Mouse (Mus musculus) myocyte (in vitro differentiated cells): ENCODE measurements at regions not wholly inside any gene's neighbourhood (a gene's known extent, or its start where the extent isn't known, plus 50 kb on each side); places are given as distances from the start of the nearest gene placed in this dataset.

Experiments
- CEBPB ChIP-seq: IDR thresholded peaks from 2 replicates; pipeline ENCODE4 v1.6.1; 2011; ENCODE audit warnings: mild to moderate bottlenecking, moderate library complexity; ENCODE audit not compliant: poor library complexity, insufficient read depth, severe bottlenecking
- E2F4 ChIP-seq: IDR thresholded peaks from one replicate; pipeline ENCODE4 v1.6.1; 2011; ENCODE audit warnings: mild to moderate bottlenecking, control low read depth, moderate library complexity; ENCODE audit not compliant: insufficient read depth
- MAX ChIP-seq: IDR thresholded peaks from one replicate; pipeline ENCODE4 v1.6.1; 2011; ENCODE audit warnings: low read depth, mild to moderate bottlenecking, control low read depth
- MYOG ChIP-seq, 3 experiments: IDR thresholded peaks; one replicate each; pipeline ENCODE4 v1.6.1; 2011; ENCODE audit warnings: control low read depth in 2 of 3, low read depth in 2 of 3, mild to moderate bottlenecking in 2 of 3; ENCODE audit not compliant: insufficient read length in 2 of 3, control insufficient read depth in 1 of 3, insufficient read depth in 1 of 3
- POLR2A ChIP-seq: IDR thresholded peaks from one replicate; pipeline ENCODE4 v1.6.1; 2011; ENCODE audit warnings: low read depth, mild to moderate bottlenecking, control low read depth, moderate library complexity; ENCODE audit not compliant: insufficient read length
- TCF12 ChIP-seq: IDR thresholded peaks from one replicate; pipeline ENCODE4 v1.6.1; 2011; ENCODE audit warnings: mild to moderate bottlenecking, control low read depth; ENCODE audit not compliant: poor library complexity, insufficient read depth, severe bottlenecking
- USF1 ChIP-seq: IDR thresholded peaks from one replicate; pipeline ENCODE4 v1.6.1; 2011; ENCODE audit warnings: low read depth, mild to moderate bottlenecking, control low read depth, moderate library complexity

- TF ChIP-seq USF1 (no peak), MYOG (IDR thresholded peaks at IDR 0.05; ENCODE audit: control insufficient read depth in 1 of 3, insufficient read depth in 1 of 3, insufficient read length in 2 of 3, low read depth in 2 of 3) (no peak), MAX (no peak), E2F4 (no peak), TCF12 (no peak), POLR2A (no peak), CEBPB (no peak)
Measured at GRCm38 (mm10) chr7:40577365-40577764, 320.8 kb upstream of the Vstm2b start.
